Mouse (Mus musculus) liver, postnatal 0 days (tissue): ENCODE measurements at regions not wholly inside any gene's neighbourhood (a gene's known extent, or its start where the extent isn't known, plus 50 kb on each side); places are given as distances from the start of the nearest gene placed in this dataset.

ENCODE experiments used
- CTCF ChIP-seq: sonication (generic); IDR thresholded peaks from 2 replicates; pipeline ENCODE4 v1.5.1; 2016; ENCODE audit warnings: antibody characterized with exemption, low read depth
- EP300 ChIP-seq: IDR thresholded peaks from 2 replicates; pipeline ENCODE4 v1.6.1; 2016; ENCODE audit warnings: antibody characterized with exemption, low read depth, mild to moderate bottlenecking

- TF ChIP-seq CTCF (no peak), EP300 (no peak)
Measured at GRCm38 (mm10) chr4:64696134-64696533, 427.8 kb upstream of the Pappa start.
